Mouse (Mus musculus): Measurements from ENCODE around the gene Mettl6.
"Not testable (repeated sequence)": the region's sequence is repeated elsewhere in the genome, so short reads cannot be mapped to it uniquely, and the experiment has no call there.

The Mettl6 gene

DNA sequence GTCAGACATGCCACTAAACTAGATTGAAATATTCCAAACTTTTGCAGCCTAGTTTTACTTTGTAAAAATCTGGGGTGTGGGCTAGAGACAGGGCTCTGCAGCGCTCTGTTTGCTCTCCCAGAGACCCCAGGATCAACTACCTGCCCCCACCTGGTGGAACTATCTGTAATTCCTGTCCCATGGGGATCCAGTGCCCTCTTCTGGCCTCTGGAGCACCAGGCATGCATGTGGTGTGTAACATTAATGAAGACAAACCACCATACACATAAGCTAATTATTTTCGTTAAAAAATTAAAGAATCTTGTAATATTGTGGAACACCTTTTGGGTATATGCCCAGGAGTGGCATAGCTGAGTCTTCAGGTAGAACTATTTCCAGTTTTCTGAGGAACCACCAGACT, 21.5 kb downstream of the Mettl6 start:
- DNase-seq (ENCODE audit: low read depth): no peak

DNA sequence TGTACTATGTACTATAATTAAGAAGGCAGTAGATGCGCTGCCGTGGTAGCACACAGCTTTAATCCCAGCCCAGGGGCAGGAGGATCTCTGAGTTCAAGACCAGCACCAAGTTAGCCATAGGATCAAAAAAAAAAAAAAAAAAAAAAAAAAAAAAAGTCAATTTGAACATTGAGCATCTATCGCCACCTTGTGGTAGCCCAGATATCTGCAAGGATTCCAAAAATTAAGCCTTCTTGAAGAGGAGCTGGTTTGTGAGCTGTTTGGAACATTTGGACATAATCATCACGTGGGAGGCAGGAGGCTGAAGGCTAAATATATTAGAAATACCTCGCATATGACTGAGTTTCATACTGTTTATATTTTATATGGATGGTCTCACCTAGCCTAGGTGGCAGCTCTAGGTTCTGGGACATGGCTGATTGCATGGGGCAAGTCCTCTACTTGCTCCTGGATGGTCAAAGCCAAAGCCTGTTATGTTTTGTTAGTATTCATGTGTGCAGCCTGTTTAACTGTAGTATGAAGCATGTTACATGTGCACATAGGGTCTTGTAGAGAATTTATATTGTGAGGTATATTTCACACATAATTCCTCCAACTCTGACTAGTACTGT, 22.3 kb downstream of the Mettl6 start:
- peak; percentile 87 for DNase-seq (ENCODE audit: low read depth)

DNA sequence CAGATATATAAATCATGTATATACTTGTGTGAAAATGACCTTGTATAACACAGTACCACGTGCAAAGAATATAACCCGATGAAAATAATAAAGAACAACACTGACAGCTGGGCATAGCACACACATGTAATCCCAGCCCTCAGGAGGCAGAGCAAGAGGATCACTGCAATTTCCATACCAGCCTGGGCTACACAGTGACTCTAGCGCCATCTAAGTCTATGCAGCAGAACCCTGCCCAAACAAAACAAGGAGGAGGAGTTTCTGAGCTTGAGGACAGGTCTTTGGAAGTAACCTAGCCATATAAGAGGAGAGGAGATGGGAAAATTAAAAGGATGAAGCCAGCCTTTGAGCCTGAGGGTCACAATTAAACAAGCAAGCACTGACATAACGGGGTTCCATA, 25.1 kb downstream of the Mettl6 start:
- DNase-seq (ENCODE audit: low read depth): no peak

DNA sequence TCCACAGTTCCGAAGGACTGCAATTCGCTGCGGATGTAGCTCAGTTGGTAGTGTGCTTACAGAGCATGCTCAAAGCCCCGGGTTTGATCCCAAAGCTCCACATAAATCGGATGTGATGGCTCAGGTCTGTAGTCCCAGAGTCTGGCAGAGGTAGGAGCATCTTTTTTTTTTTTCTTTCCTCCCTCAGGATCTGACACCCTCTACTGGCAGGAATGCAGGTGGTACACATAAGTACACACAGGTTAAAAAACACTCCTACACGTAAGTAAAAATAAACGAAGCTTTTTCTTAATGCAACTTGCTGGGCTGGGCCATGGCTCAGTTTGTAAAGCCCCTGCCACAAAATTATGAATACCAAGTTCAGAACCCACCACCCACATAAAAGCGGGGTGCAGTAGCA, 30.7 kb downstream of the Mettl6 start:
- peak; percentile 28 for DNase-seq (ENCODE audit: low read depth)

DNA sequence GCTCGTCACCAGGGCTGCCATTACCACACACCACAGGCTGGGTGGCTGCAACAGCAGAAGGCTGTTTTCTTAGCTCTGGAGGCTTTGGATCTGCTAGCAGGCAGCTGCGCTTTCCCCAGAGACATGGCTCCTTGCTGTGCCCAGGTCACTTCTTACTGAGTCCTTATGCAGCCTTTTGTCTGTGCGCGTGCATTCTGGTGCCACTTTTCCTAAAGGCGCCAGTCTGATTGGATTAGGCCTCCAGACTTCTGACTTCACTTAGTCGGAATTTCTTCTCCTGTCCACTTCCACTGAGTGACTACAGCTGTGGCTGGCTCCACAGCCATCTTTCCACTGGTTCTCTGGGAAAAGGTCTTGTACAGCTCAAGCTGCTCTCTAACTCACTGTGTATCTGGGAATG, 32.0 kb downstream of the Mettl6 start:
- DNase-seq (ENCODE audit: low read depth): no peak

DNA sequence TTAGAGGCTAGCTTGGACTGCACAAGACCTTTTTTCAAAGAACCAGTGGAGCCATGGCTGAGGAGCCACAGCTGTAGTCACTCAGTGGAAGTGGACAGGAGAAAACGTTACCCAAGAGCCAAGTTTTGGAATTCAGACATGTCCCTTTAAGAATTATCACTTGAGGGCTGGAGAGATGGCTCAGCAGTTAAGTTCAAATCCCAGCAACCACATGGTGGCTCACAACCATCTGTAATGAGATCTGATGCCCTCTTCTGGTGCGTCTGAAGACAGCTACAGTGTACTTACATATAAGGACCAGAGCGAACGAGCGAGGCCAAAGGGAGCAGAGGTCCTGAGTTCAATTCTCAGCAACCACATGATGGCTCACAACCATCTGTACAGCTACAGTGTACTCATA, 32.6 kb downstream of the Mettl6 start:
- DNase-seq (ENCODE audit: low read depth): peak; percentile 27

DNA sequence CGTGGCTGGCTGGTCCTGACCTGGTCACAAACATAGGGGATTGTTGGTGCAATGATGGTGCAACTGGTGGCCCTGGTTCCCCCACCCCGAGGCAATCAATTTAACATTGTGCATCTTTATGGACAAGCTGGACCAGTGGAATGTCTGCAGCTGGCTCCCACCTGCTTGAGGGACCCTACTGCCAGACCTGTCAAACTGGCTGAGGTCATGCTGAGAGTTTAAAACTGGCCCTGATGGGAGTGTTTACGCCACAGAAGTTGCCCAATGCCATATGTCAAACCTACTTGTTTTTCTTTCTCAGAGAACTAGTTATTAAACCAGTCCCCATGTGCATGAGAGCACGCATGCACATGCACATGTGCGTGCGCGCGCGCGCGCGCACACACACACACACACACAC, 36.8 kb downstream of the Mettl6 start:
- DNase-seq (ENCODE audit: low read depth): no peak

DNA sequence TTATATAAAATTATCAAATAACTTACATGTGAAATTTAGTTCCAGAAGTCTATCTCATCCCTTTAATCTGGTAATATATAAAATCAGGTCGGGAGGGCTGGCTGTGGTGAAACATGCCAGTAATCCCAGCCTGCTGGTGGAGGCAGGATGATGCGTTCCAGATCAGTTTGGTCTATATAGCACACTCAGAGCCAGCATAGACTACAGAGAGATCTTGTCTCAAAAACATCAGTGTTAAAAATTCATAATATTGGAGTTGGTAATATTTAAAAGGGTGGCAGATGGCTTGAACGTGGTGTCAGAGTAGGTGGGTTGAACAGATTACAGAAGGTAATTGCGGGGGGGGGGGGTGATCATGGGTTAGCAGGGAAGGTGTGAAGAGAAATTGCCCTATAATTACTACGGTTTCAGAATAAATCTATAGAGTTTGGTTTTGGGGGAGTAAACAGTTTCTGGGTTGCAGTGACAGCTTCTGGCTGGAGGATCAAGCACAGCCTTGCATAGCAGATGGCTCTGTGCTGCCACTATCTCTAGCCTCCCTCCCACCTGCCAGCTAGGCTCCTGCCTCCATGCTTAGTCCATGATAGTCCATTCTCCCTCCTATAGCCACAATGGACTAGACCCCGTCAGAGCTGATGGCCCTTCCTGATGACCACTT, 38.6 kb downstream of the Mettl6 start:
- no peak for DNase-seq (ENCODE audit: low read depth)

DNA sequence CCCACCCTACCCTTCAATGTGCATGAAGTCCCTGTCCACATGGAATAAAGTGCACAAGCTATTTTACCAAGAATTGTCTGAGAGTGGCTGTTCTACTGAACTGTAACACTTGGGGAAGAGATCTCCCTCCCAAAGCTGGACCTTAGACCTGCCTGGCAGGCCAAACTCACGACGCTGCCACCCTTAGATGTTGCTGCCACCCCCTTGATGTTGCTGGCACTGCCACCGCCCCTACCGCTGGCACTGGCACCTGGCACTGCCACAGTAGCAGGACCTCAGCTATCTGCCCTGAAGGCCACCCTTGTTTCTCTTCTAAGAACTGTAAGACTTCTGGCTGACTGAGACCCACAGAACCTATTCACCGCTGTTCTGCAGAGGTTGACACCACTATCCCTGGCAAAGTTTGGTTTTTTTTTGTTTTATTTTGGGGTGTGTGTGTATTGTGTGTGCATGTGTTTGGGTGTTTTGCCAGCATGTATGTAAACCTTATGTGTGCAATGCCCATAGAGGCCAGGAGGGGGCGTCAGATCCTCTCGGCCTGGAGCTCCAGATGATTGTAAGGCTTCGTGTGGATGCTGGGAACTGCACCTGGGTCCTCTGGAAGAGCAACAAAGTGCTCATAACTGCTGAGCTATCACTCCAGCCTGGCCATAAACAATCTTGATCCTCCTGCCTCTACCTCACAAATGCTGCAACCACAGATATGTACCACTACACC, 39.8 kb downstream of the Mettl6 start:
- peak; percentile 39 for DNase-seq (ENCODE audit: low read depth)

DNA sequence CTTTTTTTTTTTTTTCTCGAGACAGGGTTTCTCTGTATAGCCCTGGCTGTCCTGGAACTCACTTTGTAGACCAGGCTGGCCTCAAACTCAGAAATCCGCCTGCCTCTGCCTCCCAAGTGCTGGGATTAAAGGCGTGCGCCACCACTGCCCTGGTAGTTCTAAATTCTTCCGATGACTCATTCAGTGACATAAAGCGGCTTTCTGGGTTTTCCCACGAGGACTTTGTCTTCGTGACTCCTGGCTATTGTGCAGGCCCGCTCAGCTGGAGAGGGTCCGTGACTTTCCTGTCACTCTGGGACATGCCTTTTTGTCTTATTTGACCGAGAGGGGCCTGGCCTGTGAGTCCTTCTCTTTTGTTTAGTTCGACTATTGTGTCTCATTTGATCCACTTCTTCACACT, 40.9 kb downstream of the Mettl6 start:
- not testable (repeated sequence) for DNase-seq (ENCODE audit: low read depth)

DNA sequence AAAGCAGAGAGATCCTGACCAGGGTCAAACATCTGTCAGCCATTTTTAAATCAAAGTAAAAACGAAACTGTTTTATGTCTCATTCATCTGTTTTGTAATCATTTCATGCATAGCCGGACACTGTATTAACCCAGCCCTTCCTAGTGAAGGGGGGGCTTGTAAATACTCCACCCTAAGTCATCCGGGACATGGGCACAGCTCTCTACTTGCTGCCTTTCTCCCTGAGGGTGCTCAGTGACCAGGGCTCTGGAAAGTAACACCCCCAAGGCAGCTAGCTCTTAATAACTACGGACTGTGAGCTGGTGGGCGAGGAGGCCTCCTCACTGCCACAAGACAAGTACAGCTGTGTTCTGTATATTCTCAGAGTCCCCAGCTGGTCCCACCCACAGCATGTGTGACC, 45.8 kb downstream of the Mettl6 start:
- DNase-seq (ENCODE audit: low read depth): no peak

DNA sequence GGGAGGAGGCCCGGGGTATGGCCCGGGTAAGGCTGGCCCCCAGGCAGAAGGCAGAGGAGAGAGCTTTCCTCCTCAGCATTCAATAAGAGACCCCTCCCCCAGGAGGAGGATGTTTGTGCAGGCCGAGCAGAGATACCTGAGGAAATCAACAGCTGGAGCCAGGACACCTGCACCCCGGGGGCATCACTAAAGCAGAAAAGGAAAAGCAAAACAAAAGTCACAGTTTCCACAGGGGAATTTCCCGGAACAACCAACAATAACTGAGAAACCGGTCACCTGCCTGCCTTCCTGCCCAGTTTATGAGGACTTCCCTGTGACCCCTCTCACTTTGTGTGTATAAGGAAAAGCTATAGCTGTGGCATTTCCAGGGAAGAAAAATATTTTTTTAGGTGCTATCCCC, 51.2 kb downstream of the Mettl6 start:
- peak; percentile 34 for DNase-seq (ENCODE audit: low read depth)

DNA sequence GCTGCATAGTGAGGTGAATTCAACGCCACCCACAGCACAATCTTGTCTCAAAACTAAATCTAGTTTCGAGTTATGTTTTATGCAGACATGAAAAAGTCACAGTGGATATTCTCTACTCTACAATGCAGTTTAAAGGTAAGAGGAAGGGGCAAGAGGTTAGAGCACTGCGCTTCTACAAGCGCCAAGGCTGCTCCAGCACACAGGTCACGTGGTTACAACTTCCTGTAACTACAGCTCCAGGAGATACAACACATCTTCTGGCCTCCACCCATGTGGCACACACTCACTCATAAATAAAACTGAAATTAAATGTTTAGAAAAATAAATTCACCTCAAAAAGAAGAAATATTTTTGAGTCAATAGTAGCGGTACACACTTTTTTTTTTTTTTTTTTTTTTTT, 54.1 kb downstream of the Mettl6 start:
- DNase-seq (ENCODE audit: low read depth): peak; percentile 71

DNA sequence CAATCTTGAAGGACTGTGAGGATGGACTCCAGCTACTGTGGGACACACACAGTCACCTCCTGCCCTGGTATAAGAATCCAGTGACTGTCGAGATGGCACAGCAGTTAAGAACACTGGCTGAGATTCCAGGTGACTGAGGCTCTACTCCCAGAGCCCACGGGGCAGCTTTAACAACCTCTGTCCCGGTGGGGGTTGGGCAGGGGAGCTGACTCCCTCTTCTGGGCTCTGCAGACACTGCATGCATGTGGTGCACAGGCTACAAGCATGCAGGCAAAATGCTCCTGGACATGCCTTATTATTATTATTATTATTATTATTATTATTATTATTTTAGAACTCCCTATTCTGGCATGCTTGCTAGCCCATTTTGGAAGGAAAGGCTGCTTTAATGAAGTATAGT, 54.6 kb downstream of the Mettl6 start:
- no peak for DNase-seq (ENCODE audit: low read depth)

DNA sequence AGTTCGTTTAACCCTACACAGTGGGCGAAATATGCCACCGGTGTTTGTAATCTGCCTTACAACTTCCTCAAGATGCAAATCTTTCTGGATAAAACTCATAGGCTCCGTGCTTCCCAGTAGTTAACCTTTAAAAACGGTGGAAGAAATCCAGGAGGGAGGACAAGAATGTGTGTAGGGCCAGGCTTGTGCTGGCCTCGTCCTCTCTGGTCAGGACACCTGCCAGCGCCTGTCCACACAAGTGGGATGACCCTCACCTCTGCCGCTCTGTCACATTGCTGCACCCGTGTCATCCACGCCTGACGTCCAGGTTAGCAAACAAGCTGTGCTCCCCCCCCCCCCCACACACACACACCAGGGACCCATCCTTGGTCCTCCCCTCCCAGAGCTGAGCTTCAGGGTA, 55.6 kb downstream of the Mettl6 start:
- no peak for DNase-seq (ENCODE audit: low read depth)

DNA sequence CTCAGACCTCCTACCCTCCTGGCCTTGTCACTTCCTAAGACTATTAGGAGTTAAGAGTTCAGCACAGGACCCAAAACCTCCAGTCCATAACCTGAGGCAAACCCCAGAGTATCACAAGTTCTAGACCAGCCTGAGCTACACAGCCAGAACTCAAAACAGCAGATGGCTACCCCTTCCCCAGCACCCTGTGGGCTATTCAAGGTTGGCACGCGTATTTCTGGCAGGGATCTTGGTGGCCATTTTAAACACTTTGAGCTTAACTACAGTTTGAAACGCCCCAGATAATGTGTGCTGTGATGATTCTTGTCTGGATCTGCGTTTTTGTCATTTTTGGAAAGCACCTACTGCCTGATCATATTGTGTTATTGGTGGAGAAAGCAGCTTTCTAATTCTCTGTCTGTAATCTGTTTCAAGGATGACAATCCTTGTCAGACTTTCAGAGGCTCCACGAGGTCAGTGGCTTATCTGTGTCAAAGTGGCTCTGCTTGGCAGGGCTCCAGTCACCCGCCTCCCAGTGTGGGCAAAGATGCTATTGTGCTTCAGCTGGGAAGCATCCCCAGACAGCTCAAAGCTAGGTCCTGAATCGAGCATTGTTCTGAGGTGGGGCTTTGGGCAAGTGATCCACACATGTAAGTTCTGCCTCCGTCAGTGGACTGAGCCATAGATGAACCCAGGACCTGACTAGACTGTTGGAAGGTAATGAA, 56.9 kb downstream of the Mettl6 start:
- DNase-seq (ENCODE audit: low read depth): no peak

DNA sequence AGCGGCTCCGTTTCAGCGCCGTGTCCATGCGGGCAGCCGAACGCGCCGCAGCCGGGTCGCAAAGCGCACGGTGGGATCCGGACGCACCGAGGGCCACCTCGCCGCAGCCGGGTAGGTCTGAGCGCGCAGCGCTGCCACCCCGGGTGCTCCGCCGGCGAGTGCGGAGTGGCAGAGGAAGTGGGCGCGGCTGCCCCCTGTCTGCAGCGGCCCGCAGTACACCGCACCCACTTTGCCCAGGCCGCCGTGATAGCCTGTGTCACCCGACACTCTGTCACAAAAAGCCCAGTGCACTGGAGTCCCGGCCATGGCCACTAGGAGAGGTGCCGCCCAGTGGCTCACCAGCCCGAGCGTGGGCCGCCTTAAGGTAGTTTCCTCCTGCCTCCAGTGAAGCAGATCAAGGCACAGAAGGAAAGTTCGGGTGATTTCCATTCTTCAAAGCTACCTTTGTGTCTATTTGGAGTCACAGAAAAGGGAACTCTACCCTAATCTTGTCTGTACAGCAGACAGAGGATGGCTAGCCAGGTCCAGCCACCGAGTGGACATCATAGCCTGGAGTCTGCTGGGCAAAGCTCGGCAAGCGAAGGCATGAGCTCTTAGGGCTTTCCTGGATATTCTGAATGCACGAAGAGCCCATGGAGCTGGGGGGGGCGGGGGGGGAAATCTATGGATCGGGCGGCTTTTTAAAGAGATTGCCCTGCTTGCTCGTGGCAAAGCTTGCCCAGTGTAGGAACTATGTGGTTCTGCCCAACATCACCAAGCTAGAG, 58.7 kb downstream of the Mettl6 start, which contains the start of gene Sh3bp5:
Sh3bp5 (minus strand) TSS at position 149 of the 764 bp plus-strand sequence.
- DNase-seq (ENCODE audit: low read depth): peak; percentile 96

DNA sequence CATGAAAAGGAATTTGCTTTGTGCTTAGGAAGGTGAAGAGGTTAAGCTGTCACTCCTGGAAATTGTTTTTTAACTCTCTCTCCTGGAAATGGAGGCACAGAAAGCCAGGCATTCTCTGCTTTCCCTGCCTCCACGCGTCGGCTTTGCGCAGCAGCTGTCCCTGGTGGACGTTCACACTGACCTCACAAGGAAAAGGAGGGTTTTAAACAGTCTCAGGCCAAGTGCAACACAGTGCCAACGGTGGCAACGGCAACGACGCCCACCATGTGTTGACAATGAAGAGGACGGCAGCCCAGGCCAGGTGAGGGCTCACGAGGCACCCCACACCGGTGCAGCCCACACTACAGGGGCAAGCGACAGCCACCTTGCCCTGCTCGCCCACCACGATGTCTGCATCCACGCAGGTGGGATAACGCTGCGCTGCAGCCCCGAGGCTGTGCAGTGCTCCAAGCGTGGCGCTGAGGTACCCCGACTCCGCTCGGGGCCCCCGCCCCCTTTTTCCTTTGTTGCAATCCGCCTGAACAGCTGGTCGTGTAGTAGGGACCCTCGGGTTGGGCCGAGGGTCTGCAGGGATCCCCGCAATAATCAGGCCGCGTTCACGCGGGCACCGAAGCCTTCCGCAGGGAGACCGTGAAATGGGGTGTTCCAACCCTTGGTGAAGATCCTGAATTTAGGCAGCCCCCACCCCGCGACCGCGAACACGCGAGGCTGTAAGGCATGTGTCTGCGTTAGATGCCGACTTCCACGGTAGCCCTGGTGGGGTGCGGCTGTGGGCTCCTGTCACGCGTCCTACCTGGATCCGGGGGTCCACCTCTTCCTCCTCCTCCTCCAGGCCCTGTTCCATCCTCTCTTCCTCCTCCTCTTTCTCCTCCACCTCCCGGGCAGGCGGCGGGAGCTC, 59.6 kb downstream of the Mettl6 start:
- no peak for DNase-seq (ENCODE audit: low read depth)

DNA sequence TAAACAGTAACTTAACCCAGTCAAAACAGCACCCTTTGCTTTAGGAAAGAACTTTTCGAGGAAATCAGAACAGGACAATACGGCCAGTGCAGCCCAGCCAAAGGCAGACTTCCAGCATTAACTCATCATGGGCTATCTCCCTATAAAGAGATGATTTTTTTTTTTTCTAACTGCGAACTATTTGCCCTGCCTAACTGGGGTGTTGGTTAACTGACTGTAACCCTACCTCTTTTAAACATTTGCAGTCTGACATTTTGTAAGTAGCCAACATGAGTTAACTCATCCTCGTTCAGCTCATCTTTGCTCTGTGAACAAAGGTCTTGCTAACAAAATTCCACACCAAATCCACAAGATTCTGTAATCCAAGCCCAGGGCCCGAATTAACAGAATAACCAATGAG, 60.4 kb downstream of the Mettl6 start:
- peak; percentile 32 for DNase-seq (ENCODE audit: low read depth)

DNA sequence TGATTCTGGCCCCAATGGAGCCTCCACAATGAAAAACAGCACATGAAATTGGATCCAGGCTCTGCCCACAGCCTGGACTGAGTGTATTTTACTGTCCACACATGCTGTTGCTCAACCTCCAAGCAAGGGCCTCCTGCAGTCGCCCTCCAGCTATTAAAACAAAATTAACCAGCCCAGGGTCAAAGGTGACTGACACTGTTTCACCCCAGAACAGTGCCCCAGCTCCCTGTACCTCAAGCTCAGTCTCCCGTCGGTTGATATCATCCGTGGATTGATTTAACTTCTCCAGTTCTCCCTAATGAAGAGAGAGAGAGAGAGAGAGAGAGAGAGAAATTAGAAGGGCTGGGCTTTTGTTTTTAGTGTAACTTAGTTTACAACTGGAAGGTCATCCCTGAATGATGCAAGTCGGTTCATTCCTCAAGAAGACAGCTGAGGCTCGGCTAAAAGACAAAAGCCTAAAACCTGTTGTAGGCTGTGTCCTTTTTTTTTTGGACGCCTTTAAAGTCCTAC, 60.9 kb downstream of the Mettl6 start:
- DNase-seq (ENCODE audit: low read depth): peak; percentile 36

DNA sequence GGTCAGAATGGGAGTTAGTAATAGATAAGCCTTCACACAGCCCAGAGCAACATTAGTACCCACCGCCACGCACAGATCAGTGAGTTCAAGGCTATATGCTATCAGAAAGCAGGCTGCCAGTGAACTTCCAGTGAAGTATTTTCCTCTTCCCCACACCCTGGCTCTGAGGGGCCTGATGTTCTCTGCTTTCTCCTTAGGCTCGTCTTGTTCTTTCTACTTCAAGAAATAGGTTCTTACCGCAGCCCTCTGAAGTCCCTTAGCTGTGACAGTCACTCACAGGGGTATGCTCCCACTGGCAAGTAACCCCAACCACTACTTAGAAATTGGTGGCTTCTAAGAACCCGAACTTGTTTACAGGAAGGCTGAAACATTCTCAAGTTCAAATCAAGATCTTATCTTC, 61.7 kb downstream of the Mettl6 start:
- peak; percentile 45 for DNase-seq (ENCODE audit: low read depth)
